Mouse (Mus musculus) layer of hippocampus, postnatal 25 days (tissue): ENCODE data around the gene Trim29. TPM values are rescaled to one million over a fixed set of nuclear protein-coding genes. Genes with fewer than 3 reads are reported as not detected.

Source experiments
- DNase-seq, 2 experiments: peaks; one replicate each; pipeline ENCODE4 v3.0.0; 2022; ENCODE audit warnings: mixed read lengths in 2 of 2, low spot score in 1 of 2; ENCODE audit errors: extremely low spot score in 1 of 2
- total RNA-seq, 2 experiments: library from RNA; stranded (reverse); gene quantifications; 2 replicates each; pipeline ENCODE4 v1.2.3; 2021

Gene Trim29
- total RNA-seq: under 1 TPM; 0.34 to 0.35 TPM

DNA sequence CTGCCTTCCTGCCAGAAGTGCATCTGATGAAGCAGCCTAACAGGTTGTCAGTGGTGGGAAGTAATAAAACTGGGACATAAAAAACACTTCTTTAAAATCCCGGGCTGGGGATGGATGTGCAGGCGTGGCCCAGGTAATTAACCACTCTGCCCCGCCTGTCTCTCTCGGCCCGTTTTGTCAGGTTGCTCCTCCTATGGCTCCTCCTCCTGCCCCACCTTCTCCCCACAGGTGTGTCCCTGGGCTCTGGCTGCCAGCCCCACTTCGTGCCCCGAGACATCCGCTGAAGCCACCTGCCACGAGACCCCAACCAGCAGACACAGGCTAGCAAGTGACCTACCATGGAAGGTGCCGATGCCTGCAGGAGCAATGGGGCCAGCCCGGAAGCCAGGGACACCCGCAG, at the start of gene Trim29:
Gene Trim29, plus strand, starts transcription at position 311 of the 400 bp plus-strand sequence.
- no peak for DNase-seq

DNA sequence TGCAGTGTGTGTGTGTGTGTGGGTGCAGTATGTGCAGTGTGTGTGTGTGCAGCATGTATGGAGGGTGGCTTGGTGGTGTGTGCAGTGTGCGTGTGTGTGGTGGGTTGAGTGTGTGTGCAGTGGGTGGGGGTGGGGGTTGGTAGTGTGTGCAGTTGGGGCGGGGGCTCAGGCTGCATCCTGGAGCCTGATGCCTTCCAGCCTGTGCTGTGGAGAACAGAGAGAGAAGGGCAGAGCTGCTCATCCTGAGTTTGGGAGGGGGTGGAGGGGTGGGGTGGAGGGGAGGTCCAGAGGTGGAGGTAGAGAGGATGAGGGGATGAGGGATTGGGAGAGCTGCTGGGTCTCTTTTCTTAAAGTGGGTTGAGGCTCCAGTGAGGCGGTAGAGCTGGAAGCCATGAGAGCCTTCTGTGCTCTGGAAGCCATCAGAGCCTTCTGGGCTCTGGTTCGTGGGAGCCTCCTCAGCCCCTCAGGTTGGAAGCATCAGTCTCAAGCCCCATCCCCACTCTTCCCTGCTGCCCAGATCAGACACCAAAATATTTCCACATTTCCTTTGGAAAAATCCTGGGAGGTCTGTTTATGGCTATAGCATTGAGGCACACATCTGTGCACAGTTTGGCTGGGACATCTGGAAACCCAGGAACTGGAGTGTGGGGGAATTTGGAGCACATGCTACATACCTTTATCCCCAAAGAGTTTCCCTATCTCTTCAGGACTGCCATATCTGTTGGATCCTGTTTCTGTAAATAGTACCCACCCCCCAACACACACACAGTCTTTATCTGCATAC, 49.3 kb upstream of the Trim29 start:
- no peak for DNase-seq

DNA sequence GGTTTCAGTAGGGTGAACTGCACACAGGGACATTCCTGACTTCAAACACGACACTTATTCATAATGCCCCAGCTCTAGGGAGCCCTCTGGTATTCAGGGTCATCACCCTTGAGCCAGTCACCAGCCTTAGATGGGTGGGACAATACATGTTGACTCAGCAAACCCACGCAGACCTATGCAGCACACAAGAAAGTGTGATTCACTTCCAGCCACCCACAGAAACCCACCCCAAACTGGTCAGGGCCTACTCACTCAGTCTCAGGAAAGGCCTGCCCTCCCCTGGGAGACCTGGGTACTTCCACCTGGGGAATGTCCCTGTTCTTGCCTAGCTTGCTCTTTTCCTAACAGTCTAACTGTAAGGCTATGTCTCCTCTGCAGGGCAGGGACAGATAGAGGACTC, 48.7 kb upstream of the Trim29 start:
- DNase-seq: no peak

DNA sequence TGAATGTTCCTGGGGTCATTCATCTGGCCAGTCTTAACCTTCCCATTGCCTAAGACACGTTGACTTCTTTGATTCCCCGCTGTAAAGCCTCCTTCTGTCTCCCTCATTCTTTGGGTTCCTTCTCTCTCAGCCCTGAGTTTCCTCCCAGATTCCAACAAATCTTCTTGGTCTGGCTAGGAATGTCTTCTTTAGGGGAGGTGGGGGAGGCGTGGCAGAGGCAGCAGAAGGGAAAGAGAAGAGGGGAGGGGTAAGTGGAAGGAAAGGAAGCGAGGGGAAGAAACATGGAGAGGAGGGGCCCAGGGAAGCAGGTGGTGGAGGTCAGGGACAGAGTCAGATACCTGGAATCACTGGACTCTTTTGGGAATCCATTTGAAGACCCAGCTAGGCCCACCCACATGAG, 48.3 kb upstream of the Trim29 start:
- no peak for DNase-seq

DNA sequence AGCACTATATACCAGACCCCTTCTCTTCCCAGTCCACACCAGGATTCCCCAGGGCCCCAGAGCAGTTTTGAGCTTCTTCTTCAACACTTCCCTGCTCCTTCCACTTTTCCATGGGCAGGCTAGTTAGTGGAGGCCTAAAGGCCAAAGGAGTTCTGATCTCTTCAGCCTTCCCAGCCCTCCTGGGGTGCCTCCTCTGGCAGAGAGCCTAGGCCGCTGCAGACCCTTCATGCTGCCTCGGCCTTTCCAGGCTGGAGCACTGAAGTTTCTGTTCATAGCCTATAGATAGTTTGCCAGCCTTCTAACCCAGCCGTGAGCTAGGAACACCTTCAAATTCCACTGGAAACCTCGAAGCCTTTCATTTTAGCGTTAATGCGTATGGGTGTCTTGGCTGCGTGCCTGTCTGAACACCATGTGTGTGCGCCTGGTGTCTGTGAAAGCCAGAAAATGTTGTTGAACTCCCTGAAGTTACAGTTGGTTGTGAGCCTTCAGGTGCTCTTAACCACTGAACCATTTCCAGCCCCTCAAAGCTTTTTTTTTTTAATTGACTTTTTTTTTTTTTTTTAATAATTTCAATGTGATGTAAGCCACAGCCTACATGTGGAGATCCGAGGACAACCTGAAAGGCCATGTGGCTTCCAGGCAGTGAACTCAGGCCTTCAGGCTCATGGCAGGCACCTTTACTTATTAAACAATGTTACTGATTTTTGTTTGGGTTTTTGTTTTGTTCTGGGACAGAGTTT, 47.7 kb upstream of the Trim29 start:
- DNase-seq: no peak

DNA sequence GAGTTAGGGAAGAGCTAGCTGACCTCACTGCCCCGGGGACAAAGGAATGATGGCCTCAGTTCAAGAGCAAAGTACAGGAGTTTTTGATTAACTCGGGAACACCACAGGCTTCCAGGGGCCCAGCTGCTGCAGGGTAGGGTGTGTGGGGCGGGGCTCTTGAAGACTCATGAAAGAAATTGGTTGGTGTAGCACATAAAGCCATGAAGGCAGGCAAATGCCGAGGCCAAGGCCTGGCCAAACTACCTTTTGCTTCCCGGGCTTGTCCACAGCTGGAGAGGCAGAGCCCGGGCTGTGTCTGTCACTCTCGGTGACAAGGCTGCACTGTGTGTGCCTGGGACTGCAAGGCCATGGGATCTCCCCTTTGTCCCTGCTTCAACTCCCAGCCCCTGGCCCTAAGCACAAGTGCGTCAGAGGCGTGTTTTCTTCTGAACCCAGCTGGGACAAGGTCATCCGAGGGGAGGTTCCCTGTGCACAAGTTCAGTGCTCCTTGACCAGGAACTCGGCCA, 46.6 kb upstream of the Trim29 start:
- no peak for DNase-seq

GRCm38 (mm10) chr9:43265194-43265593, 45.5 kb upstream of the Trim29 start:
- DNase-seq: no peak

DNA sequence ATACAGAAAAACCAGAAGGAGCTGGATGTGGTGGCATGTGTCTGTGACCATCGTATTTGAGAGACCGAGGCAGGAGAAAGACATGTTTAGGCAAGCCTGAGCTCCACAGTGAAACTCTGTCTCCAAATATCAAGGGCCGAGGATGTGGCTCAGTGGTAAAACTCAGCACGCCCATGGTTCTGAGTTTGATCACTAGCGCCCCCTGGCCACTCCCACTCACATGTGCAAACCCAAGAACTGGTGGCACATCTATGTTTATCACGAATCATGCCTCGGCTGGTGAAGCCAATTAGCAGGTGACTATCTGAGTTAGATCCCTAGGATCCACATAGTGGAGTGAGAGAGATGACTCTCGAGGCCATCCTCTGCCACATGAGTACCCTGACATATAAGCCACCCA, 43.3 kb upstream of the Trim29 start:
- DNase-seq: no peak

DNA sequence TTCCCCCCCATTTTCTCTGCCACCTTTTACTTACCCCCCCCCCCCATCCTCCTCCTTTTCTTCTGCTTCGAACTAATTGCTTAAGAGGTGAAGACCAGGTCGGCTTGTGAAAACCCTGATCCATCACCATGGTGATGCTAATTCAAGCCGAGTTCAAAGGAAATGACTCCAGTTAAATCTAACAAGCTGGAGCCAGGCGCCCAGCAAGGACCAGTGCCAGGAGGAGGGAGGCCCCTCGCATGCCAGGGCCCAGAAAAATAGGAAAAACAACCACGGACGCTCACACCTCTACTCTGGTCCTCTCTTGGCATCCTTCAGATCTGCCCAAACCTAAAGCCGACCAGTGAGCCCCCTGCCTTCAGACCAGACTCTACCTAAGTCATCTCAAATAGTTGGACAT, 41.5 kb upstream of the Trim29 start:
- peak in 1 of 2 experiments; percentile 35 for DNase-seq

DNA sequence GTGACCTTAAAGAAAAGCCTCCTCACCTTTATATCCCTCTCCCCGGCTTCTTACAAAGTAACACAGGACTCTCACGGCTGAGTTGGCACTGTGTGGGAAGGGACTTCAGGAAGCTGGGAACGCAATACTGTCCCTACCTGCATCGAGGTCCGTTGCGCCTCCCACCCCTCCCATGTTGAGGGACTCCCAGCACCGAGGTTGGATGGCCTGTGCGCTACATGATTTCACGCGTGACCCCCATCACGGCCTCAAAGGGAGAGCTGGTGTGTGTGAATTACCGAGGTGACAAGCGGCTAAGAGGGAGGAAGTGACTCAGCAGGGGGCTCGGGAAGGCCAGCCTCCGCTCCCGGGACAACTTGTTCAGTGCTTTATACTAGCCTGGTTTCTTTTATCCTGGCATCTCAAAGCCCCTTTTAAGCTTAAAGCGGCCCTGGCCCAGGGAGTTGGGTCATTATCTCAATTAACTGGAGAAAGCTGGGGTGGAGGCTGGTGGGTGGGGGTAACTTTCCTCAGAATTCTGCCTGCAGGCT, 39.9 kb upstream of the Trim29 start:
- DNase-seq: peak in 1 of 2 experiments; percentile 29

- DNase-seq: no peak
Measured at GRCm38 (mm10) chr9:43271761-43272518, 38.7 kb upstream of the Trim29 start.

DNA sequence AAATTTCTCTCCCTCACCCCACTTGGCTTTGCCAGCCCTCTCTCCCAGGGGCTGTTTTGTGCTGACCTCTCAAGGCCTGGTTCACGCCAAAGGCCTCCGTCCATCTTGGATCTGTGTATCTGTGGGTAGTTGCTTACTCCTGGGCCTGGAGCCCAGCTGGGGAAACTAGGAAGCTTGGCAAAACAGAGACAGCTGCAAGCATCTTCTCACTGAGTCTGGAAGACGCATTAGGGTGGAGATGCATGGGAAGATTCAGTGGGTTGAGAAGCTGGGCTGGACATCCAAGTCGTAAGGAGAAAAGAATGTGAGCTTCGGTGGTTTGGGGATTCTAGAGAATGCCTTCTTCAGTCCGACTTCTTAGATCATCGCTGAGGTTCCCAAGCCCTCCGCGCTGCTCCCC, 36.9 kb upstream of the Trim29 start:
- DNase-seq: no peak

GRCm38 (mm10) chr9:43284284-43284683, 26.4 kb upstream of the Trim29 start:
- peak; percentile 75 to 85 for DNase-seq

DNA sequence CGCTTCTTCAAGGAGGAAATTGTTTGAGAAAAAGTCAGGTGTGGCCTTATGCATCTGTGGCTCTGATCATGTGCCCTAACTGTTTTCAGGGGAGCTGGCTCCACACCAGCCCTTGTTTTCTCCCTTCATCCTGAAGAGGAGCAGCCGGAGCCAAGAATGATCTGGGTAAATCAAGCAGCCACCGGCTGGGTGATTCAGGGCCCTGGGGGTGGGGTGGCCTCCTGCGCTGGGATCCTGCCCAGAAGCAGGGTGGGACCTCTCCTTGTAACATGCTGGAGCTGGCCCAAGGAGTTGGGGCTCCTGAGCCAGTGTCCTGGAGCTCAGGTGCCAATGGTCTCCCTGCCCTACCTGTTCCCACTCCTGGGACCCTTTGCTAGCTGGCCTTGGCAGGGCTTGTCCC, 25.4 kb upstream of the Trim29 start:
- no peak for DNase-seq

- peak; percentile 74 to 81 for DNase-seq
Measured at GRCm38 (mm10) chr9:43286870-43287269, 23.8 kb upstream of the Trim29 start.

- no peak for DNase-seq
Measured at GRCm38 (mm10) chr9:43293058-43293457, 17.6 kb upstream of the Trim29 start.

DNA sequence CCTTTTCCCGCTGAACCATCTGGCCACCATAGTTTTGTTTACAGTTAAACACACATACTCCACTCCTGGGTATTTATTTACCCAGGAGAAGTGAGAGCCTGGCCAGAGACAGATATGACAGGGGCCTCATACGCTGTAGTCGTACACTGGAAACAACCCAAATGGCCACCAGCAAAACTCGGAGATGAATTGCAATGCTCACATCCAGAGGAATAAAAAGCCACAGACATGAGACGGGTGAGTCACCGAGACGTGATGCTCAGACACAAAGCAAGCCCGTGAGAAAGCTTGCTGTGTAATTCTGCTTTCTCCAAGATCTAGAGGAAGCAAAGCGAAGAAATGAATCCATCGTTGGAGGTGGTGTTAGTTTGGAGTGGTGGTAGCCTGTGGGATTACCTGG, 10.3 kb upstream of the Trim29 start:
- no peak for DNase-seq

DNA sequence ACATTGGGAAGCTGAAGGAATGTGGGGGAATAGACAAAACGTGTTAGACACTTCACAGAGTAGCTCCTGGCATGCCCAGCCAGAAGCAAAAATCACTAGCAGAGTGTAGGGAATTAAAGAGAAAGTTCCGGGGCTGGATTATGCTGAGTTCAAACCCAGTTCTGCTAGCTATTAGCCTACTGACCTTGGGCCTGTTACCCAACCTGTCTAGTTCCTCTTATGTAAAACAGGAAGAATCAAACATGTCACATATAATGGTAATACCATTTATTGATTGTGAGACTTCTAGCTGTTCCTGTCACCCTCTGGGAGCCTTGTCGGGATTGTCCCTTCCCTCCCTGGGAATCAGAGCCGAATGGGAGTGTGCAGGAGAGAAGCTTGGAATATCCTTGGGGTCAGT, 7.7 kb upstream of the Trim29 start:
- DNase-seq: no peak

DNA sequence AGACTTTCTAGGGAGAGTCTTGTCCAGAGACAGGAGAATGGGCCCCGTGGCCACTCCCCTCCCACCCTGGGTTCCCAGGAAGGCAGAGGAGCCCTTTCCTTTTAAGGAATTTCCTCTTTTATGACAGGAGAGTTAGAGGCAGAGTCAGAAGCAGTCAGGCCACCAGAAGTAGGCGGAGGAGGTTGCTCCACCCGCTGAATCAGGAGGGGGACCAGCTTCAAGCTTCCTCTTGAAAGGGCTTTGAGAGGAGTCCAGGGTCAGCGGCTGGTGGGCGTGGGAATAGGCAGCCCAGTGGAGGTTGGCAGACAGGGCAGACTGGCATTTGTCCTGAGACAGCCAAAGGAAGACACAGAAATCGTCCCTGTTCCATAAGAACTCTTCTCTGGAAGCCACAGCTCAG, 4.8 kb upstream of the Trim29 start:
- DNase-seq: no peak

GRCm38 (mm10) chr9:43309087-43309872, 1.4 kb upstream of the Trim29 start:
- DNase-seq: no peak
